Mouse (Mus musculus) kidney, postnatal 25 days (tissue): Measurements from ENCODE around the gene Bcl7a.

Experiments
- DNase-seq, 2 experiments: peaks; one replicate each; pipeline ENCODE4 v3.0.0; 2021; ENCODE audit warnings: mixed read lengths in 2 of 2

Gene Bcl7a

DNA sequence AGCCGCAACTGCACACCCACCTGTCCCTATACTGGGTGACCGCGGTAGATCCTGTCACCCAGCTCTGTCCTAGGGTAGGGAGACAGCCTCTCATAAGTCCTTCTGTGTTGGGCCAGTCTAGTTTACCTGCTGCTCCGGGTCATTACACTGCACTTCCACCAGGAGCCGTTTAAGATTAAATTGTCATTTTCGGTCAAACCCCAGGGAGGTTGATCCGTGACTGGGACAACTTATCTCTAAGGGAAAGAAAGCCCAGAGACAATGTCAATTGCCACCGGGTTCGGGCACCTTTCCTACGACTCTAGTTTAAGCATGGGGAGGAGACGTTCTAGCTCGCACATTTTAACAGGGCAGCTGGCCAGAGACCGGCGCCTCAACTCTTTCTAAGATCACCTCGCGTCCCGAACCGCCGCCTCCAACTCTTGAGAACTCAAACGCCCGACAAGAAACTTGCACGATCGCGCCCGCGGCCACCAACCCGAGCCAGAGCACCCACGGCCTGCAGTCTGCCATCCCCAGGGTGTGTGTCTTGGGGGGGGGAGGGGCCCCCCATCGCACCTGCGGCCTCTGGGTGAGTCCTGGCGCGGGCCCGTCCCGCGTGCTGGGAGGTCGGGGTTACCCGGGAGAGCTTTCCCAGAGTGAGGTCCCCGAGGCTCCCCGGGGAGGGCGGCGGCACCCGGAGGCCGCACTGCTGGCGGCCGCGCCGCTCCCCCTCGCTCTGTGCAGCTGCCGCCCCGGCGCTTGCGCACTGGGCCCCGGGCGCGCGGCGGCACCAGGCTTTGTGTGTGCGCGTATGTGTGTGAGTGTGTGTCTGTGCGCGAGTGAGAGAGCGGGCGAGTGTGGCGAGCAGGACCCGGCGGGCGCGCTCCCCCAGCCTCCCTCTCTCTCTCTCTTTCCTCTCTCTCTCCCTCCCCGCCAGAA, at the start of gene Bcl7a:
TSS of gene Bcl7a (plus strand) at position 128 of the 921 bp plus-strand sequence.
- DNase-seq, result peak; percentile 92 to 94

DNA sequence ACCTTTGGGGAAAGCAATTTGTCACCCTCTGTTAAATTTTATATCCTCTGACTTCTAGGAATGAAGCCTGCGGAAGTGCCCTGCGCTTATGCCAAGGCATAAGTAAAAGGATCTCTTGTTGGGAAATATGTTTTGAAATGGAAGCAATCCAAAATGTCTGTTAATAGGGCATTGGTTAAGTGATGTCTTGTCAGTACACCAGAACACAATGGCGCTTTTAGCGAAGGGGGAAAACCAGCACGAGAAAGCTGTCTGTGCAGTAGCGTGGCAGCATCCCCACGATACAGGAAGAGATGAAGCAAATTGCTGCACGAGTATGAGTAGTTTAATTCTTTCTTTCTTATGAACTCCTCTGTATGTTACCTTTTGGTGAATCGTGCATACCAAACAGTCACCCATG, 49.0 kb upstream of the Bcl7a start:
- no peak for DNase-seq

DNA sequence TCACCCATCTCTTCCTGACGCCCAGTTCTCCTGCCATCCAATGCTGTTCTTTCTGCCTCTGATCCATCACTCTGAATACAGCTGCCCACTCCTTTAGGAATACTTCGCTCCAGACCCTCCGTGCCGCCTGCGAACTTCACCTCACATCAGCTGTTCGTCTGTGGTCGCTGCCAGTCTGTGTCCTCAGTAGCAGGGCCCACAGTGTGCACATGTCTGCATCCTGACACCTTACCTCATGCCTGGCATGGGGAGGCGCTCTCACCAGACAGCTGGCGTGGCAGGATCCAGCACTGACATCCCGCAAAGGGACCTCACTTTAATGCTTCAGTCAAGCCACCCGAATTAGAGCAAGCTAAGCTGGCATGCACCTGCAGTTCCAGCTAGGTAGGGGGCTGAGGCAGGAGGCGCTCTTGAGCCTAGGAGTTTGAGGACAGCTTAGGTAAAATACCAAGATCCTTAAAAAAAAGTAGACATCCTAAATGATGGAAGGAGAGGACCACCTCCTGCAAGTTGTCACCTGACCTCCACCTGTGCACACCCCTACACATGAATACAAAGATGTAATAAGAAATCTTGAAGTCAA, 47.3 kb upstream of the Bcl7a start:
- DNase-seq, result peak in 1 of 2 experiments; percentile 49

DNA sequence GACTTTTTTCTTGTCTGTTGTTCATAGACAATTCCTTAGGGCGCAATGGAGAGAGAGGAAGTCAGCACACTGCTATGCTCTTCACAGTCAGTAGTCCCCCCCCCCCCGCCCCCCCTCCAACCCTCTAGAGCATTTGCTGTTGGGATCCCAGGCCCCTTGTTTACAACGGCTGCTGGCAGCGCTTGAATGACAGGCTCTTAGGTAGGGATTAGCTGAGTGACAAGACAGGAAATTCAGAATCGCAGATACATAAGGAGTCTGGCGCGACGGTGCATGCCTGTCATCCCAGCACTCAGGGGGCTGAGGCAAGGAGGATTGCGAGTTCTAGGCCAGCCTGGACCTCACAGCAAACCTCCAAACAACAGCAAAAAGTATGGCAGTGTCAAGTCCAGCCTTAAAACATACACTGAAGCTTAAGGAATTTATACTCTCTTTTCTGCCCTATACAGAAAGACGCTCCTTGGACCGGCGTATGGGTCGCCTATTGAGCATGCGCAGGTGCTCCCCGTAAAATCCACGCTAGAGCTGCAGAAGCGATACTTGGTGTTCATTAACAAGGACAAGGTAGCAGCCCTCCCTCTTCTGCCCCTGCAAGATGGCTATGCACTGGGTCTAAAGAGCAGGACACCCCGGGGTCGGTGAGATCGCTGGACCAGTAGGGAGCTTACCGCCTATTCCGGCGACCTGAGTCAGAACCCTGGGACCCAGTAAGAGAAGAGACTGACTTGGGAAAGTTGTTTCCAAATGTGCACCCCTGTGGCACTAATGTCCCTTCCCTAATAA, 46.5 kb upstream of the Bcl7a start:
- DNase-seq, result peak; percentile 44 to 79

DNA sequence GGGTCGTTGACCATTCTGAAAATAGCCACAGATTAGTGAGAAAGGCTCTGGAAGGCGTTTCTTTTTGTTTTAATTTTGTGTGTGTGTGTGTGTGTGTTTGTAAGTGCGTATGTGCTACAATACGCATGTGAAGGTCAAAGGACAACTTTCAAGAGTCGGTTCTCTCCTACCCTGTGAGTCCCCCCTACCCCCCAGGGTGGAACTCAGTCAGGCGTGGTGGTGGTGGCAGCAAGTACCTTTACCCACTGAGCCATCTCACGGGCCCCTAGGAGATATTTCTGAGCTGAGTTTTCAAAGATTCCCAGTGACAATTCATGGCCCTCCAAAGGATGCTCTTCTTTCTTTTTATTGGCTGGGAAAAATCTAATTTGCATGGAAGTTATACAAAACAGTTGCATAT, 45.8 kb upstream of the Bcl7a start:
- DNase-seq, result peak in 1 of 2 experiments; percentile 54

DNA sequence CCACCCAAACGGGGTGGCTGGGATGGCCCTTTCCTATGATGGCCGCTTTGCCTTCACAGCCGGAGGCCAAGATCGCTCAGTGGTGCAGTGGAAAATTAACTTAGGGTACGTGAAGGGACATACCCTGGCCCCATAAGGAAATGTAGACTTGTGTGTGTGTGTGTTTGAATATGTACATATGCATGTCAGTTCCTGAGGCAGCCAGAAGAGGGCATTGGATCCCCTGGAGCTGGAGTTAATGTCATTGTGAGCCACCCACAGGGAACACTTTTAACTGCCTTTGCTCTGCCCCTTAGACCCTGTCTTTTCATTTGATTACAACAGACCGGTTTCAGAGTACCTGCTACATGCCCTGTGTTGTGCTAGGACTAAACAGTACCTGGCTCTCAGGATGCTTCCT, 45.1 kb upstream of the Bcl7a start:
- peak in 1 of 2 experiments; percentile 60 for DNase-seq

DNA sequence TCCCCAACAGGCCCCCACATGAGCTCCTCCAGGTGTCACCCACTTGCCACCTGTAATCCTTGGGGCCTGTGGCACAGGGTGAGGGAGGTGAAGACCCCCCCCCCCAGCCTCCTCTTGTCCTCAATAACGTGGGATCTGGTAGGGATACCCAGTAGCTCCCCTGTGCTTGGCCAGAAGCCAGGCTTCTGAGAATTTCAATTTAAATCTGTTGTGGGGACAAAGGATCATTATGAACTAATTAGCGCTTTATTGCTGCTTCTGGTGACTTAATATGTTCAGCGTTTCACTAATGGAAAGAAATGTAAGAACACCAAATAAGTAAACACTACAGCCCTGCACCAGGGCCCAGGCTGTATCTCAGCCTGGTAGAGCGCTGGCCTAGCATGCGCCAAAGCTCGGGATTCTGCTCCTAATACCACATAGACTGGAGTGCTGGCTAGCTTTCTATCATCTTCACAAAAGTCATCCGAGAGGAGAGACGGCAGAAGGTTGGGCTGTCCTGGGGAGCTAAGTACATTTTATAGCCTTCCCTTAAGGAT, 43.1 kb upstream of the Bcl7a start:
- DNase-seq, result no peak

DNA sequence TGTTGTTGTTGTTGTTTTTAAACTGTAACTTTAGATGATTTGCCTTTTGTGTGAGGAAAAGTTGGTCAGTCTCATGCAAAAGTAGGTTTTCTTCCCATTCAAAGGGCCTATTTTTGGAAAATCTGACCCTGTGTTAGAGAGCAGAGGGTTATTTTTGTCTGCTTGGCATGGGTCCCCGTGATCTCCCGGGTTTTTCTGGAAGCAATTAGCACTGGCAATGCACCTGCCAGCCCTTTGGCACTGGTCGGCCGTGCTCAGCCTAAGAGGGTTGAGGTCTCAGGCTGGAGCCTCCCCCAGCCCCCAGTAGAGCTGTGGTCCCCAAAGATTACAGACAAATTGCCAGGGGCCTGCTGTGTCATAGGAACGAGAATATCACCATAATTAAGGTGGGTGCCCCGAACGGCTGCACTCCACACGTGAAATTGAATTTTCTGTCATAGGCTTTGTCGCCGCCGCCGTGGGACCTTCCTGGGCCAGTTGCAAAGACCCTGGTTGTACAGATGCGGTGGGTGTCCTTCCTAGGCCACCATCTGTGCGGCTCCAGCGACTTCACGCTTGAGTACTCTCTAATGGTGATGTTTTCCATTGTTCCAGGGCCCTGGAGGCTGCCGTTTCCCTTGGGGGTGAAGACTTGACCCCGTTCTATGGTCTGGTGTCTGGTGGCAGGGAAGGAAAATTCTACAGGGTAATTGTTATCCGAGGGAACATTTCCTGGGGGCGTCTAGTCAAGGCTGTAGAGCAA, 41.7 kb upstream of the Bcl7a start:
- DNase-seq, result no peak

DNA sequence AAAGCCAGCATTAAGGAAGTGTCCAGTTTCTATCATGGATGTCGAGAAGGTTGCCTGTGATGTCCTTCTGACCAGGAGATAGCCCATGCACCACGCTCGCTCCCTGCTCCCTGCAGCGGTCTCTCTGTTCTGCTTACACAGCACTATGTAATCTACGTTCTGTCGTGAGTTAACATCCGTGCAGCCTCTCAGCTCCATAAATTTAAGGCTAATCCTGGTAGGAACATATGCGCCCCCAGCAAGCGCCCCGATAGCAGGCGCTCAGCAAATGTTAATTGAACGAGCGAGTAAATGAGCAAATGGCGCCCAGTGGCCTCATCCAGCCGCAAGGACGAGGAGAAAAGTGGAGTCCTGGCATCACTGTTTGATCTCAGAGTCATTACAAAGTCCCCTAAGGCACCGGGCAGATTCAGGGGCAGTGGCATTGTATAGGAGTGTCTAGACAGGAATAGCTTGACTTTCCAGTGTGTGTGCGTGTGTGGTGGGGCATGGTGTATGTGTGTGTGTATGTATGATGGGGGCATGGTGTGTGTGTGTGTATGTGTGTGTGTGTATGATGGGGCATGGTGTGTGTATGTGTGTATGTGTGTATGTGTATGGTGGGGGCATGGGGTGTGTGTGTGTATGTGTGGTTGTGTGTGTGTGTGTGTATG, 35.9 kb upstream of the Bcl7a start:
- DNase-seq, result no peak

DNA sequence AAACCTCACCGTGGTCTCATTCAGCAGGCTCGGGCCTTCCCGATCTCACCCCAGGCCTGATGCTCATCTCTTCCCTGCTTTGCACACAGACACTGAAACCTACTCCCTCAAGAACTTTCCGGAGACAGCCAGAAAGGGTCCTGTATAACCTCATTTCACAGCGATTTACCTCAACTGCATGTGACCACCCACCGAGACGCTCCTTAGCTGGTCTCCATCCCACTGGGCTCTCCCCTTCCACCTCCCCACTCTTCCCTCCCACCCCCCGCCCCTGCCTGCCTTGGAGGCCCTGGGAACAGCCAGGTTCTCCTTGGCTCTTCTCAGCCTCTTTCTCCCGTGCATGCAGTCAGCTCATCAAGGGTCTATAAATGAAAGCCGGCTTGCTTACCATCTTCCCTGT, 33.8 kb upstream of the Bcl7a start:
- no peak for DNase-seq

DNA sequence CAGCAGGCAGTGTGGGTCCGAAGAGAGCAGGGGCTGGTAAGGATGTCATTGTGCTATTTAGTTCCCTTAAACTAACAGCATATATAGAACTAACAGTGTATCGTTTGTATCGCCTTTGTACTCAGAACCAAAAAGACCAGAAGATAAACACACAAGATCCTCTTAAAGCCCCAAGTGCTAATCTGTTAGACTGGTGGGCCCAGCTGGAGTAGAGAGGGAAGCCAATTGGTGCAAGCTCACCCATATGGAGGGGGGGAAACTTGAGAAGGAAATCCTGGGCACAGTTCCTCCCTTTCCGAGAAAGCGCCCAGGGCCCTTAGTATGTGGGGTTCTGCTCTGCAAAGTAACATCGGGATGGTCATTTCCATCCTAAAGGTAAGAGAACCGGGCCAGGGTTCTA, 33.4 kb upstream of the Bcl7a start:
- no peak for DNase-seq

DNA sequence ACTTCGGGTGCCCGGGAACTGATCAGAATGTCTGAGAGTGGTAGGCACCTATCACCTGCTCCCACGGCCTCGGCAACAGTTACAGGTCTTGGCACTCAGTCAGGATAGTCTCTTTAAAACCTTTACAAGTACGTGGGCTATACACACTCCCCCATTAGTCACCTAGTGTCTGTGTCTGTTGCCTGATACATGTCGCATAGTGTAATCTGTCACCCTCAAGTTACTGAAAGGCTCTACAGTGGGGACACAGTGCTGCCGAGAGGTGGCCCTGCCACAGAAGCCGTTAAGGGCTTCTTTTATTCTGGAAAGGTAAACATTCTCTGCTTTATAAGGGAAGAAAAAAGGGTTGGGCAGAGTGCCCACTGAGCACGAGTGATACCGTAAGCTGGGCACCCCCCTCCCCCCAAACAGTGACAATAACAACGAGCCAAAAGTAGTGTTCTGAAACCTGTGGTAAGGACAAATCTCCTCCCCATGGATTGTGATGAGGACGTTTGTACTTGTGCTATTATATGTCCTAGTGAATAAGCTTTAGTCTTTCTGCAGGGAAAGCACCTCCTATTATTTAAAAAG, 30.5 kb upstream of the Bcl7a start:
- DNase-seq, result no peak

DNA sequence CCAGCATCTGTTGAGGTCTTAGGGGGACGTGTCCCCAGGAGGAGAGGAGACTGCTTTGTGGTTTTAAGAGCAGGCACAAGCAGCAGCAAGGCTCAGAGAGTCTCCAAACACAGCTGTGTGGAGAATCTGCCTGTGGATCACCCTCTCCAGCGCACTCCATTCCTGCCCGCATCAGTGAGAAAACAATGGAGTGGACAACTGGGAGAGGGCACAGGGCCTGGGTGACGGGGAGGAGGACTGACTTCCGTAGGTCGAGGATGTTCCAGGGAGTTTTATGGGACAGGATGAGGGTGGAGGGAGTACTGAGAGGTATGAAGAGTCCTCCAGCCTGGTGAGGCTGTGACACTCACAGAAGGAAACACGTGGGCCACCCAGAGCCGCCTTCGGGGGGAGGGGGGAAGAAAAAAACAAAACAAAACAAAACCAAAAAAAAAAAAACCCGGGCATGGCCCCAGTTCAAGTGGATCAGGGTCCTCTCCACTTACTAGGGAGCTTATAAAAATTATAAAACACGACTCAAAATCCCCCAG, 29.7 kb upstream of the Bcl7a start:
- peak in 1 of 2 experiments; percentile 40 for DNase-seq

DNA sequence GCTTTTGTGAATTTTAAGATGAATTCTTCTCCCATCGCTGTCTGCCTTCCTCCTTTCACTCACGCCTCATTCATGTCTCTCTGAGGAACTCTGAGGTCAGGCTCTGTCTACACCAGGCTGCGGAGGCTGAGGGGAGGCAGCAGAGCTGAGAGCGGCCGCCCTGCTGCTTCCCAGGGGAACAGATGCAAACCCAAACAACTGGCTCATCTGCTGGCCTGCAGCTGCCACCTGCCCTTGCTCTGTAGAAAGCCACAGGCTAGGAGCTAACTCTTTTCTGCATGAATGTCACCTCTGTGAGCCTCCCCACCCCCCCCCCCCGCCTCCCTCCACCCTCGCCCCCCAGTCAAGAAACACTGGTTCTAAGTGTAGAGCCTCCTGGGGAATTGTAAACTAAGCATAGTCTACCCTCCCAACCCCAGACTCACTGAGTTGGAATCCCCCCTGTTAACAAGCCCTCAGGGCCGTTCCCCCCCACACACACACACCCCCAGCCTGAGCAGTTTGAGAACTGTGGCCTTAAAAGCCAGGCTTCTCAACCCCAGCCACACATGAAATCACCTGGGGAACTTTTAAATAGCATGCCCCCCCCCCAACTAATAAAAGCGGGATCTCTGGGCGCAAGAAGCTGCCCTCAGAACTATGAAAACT, 28.3 kb upstream of the Bcl7a start:
- no peak for DNase-seq

DNA sequence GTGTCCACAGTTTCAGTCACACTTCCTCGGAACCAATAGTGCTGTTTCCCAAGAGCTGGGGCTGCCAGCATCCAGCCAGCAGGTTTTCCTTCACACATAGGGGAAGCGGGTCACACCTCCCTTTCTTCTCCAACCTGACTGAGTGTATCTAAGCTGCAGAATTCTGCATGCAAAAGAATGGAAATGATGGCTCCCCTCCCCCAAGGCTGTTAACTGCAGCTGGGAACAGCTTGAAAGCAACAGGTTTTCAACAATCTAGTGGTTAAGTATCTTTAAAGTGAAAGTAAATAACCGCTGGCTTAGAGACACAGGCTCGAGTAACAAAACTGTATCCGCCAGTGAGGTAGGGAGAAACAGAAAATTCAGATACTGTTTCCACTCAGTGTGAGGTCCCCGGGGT, 25.6 kb upstream of the Bcl7a start:
- DNase-seq, result peak in 1 of 2 experiments; percentile 23

DNA sequence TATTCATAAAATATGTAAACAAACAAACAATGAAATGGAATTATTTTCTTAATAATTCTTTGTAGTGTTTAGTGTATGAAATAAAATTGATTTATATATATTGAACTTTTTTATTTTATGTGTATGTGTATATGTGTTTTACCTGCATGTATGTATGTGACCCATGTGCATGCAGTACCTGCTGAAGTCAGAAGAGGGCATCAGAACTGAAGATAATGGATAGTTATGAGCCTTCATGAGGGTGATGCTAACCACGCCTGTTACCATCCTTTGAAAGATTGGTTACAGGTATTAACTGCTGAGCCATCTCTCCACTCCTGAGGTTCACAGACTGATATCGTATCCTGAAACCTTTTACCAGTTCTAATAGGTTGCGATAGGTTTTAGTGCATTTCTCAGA, 23.5 kb upstream of the Bcl7a start:
- DNase-seq, result peak in 1 of 2 experiments; percentile 15

DNA sequence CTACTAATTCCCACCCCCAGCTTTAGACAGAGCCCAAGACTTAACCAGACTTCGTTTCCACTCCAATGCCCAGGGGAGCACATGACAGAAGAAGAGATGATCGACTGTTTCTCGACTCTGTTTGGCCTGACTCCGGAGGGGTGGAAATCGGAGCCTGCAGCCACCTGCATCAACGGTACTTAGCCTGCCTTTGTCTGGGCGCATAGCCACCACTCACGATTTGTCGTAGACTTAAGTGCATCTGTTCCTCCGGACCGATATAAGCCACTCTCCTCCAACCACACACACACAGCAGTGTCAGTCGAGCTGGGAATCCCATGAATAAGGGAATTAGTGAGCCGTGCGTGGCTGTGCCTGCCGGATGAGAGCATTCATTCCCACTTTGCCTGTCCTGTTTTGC, 19.4 kb upstream of the Bcl7a start:
- peak in 1 of 2 experiments; percentile 10 for DNase-seq

DNA sequence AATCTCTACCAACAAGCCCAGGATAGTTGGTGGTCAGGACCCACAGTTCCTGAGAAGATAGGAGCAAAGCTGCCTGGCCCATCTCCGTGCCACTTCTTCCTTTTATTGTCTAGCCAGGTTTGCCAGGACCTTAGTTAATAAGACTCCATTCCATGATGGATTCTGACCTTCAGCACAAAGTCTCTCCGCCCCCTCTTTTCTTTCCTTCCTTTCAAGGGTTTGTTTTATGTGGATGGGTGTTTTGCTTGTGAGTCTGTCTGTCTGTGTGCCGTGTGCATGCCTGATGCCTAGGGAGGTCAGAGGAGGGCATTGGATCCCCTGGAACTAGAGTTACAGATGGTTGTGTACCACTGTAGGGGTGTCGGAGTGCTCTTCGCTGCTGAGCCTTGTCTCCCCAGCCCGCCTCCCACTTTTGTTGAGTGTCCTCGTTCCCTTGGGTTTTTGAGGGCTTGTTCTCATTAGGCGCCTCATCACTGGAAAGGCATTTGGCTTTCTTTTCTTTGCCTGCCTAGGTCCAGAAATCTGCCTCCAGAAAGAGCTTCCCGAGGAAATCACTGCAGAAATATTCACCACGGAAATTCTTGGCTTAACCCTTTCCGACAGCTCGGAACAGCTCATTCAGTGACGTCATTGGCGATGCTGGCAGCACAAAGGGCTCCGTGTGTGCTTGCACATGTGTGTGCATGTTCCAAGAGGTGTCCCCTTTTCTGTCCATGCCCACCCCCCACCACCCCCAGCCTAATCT, 17.5 kb upstream of the Bcl7a start:
- peak; percentile 58 to 60 for DNase-seq

DNA sequence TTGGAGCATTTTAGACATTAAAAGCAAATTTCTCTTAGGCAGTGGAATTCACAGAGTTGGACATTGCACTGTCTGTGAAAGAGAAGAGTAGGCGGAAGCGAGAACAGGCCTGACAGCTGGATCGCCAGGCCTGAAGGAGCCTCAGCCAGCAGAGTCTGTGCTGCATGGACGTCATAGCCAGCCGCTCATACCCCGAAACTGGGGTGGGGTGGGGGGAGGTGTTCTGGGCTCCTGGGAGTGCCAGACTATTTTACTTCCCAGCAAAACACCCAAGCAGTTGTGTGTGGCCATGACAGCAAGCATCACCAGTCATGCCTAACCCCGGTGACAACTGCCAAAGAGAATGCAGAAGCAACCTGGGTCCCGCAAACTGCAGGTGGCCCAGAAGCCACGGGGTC, 16.9 kb upstream of the Bcl7a start:
- peak in 1 of 2 experiments; percentile 55 for DNase-seq

DNA sequence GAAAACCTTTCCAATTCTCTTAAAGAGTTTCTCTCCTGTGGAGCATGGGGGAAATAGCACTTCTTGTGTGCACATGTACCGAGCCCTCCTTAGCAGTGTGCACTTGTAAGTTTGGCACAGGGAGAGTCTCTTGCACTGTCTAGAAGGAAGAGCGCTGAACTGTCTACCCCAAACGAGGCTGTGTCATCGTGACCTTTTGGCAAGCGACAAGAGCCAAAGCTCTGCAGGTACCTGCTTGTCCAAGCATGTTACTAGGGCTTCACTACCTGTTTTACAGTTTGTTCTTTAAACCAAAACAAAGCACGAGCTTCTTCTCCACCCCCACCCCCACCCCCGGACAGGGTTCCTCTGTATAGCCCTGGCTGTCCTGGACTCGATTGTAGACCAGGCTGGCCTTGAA, 15.9 kb upstream of the Bcl7a start:
- peak in 1 of 2 experiments; percentile 62 for DNase-seq
